Mouse (Mus musculus): ENCODE measurements at regions not wholly inside any gene's neighbourhood (a gene's known extent, or its start where the extent isn't known, plus 50 kb on each side); places are given as distances from the start of the nearest gene placed in this dataset.

DNA sequence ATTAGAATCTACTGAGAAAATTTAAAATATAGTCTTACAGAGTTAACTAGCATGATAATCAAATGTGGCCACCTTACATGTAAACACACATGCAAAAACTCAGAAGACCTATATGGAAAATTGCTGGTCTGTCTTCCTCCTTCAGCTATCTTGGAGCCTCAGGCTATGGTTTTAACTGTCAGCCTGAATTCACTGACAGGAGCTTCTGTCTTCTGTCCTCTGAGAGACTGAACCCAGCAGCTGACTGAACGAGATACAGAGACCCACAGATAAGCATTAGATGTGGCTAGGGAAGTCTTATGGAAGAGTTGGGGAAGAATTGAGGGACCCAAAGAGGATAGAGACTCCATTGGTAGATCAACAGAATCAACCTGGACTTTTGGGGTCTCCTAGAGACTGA is 360.0 kb upstream of the Meox2 start:
- 28% methylated on average over 1 of the region's 1 CpGs for WGBS
- H3K4me3 ChIP-seq (ENCODE audit: low read depth, low read length), result no peak overlapping the region
- H3K4me2 ChIP-seq (ENCODE audit: low read depth, low read length), result no peak overlapping the region
- H3K4me1 ChIP-seq (ENCODE audit: control insufficient read depth, insufficient read depth), result no peaks in the 10 kb centered on the region
- TF ChIP-seq CTCF (IDR thresholded peaks at IDR 0.05; ENCODE audit: low read depth), result no peak
- TF ChIP-seq EP300 (IDR thresholded peaks at IDR 0.05; ENCODE audit: low read depth), result no peak
- no peak overlapping the region for H3K27ac ChIP-seq (ENCODE audit: low read depth)
- H3K27me3 ChIP-seq (ENCODE audit: control insufficient read depth, insufficient read depth, low read length), result no peaks in the 10 kb centered on the region
- ATAC-seq (ENCODE audit: insufficient read depth, low read depth) (no peak), DNase-seq (ENCODE audit: low spot score) (no peak)
- H3K36me3 ChIP-seq (replicated peaks; ENCODE audit: control insufficient read depth, insufficient read depth, low read length), result no peaks in the 10 kb centered on the region
- H3K9ac ChIP-seq (replicated peaks; ENCODE audit: low read depth, low read length), result no peak overlapping the region
- H3K9me3 ChIP-seq (replicated peaks; ENCODE audit: control insufficient read depth, low read length), result 0 out of 2 replicates have a peak, but pooled peaks cover 4% of the 10 kb centered on the region

DNA sequence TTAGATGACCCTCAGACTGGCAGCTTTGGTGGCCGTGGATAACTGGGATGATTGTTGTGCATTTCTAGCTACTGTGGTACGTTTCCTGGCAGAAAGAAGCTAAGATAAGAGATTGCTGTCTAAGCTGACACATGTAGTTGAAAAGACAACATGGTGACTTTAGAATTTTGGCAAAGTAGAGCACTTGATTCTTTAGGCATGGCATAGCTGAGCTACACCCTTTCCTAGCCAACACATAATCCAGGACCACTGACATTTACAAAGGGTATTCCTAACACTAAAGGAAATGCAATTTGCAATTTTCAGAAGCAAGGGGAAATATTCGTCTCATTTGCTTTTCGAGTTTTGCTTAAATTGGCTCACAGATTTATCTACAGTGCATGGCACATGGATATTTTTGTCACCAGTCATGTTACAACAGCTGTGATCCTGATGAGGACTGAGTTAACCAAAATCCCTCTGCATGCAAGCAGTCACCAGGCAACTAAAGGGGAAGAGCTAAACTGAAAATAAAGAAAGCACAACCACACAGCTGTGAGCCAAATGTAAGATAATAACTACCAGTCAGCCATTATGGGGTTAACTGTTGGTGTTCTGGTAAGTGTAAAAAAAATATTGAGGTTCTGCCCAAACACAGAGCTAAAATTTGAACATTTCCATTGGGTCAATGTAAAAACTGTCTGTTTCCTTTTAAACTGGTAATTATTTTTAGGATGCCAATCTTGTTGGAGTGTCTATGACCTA is 342.9 kb upstream of the Meox2 start:
- no peak for DNase-seq (ENCODE audit: low spot score)
- TF ChIP-seq EP300 (IDR thresholded peaks at IDR 0.05; ENCODE audit: low read depth), result no peak
- no peak for TF ChIP-seq CTCF (IDR thresholded peaks at IDR 0.05; ENCODE audit: low read depth)
- Histone ChIP-seq H3K9me3 (replicated peaks; ENCODE audit: control insufficient read depth, low read length) (no peaks in the 10 kb centered on the region), H3K4me1 (ENCODE audit: control insufficient read depth, insufficient read depth) (no peaks in the 10 kb centered on the region), H3K4me2 (ENCODE audit: low read depth, low read length) (no peak overlapping the region), H3K36me3 (replicated peaks; ENCODE audit: control insufficient read depth, insufficient read depth, low read length) (no peaks in the 10 kb centered on the region), H3K27me3 (ENCODE audit: control insufficient read depth, insufficient read depth, low read length) (no peaks in the 10 kb centered on the region), H3K4me3 (ENCODE audit: low read depth, low read length) (no peak overlapping the region), H3K9ac (replicated peaks; ENCODE audit: low read depth, low read length) (no peak overlapping the region), H3K27ac (ENCODE audit: low read depth) (no peak overlapping the region)
- WGBS, result 51% methylated on average over 4 of the region's 4 CpGs
- ATAC-seq (ENCODE audit: insufficient read depth, low read depth), result no peak

DNA sequence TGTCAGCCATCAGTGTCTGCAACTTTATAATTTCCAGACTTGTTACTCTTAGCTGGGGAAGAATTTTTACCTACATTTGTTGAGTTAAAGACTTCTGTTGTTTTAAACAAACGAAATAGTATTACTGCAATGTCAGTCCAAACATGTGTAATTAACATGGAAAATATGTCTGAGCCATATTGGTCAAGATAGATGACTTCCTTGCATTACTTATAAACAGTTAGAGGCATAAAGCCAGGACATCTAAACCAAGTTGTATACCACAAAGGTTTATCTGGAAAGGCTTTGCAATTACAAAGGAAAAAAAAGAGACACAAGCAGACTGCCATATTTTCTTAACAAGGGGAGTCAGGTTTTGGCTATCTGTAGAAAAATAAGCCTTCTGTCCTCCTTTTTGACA is 342.2 kb upstream of the Meox2 start:
- H3K9ac ChIP-seq (replicated peaks; ENCODE audit: low read depth, low read length), result no peak overlapping the region
- TF ChIP-seq CTCF (IDR thresholded peaks at IDR 0.05; ENCODE audit: low read depth) (no peak), EP300 (IDR thresholded peaks at IDR 0.05; ENCODE audit: low read depth) (no peak)
- H3K4me2 ChIP-seq (ENCODE audit: low read depth, low read length), result no peak overlapping the region
- 27% methylated on average over 1 of the region's 1 CpGs for WGBS
- no peak for ATAC-seq (ENCODE audit: insufficient read depth, low read depth)
- H3K27me3 ChIP-seq (ENCODE audit: control insufficient read depth, insufficient read depth, low read length), result no peaks in the 10 kb centered on the region
- H3K9me3 ChIP-seq (replicated peaks; ENCODE audit: control insufficient read depth, low read length), result no peaks in the 10 kb centered on the region
- no peak overlapping the region for H3K27ac ChIP-seq (ENCODE audit: low read depth)
- H3K4me3 ChIP-seq (ENCODE audit: low read depth, low read length), result no peak overlapping the region
- no peaks in the 10 kb centered on the region for H3K4me1 ChIP-seq (ENCODE audit: control insufficient read depth, insufficient read depth)
- H3K36me3 ChIP-seq (replicated peaks; ENCODE audit: control insufficient read depth, insufficient read depth, low read length), result no peaks in the 10 kb centered on the region
- DNase-seq (ENCODE audit: low spot score), result no peak

DNA sequence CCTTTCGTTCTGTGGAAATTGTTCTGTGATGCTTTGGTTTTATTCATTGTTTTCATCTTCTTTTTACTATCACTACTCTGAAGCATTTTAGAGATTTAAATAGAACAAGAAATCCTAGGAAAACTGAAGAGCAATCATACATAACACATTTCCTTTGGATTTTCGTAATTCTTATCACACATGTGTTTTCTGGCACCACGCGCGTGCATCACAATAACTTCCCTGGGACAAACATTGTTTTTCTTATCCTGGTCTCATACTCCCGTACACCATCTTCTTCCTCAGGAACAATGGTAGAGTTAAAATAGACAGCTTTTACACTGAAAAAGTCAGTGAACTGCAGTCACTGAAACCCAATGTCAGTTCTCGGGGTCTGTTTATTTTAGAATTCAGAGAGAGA is 327.6 kb upstream of the Meox2 start:
- Histone ChIP-seq H3K27ac (ENCODE audit: low read depth) (peak overlapping the region; percentile 57), H3K9ac (replicated peaks; ENCODE audit: low read depth, low read length) (no peak overlapping the region), H3K36me3 (replicated peaks; ENCODE audit: control insufficient read depth, insufficient read depth, low read length) (no peaks in the 10 kb centered on the region), H3K9me3 (replicated peaks; ENCODE audit: control insufficient read depth, low read length) (no peaks in the 10 kb centered on the region), H3K4me2 (ENCODE audit: low read depth, low read length) (no peak overlapping the region), H3K4me3 (ENCODE audit: low read depth, low read length) (no peak overlapping the region), H3K4me1 (ENCODE audit: control insufficient read depth, insufficient read depth) (no peaks in the 10 kb centered on the region), H3K27me3 (ENCODE audit: control insufficient read depth, insufficient read depth, low read length) (no peaks in the 10 kb centered on the region)
- DNase-seq (ENCODE audit: low spot score), result no peak
- 0 out of 2 replicates have a peak, but pooled peaks have one; percentile 24 for TF ChIP-seq EP300 (IDR thresholded peaks at IDR 0.05; ENCODE audit: low read depth)
- TF ChIP-seq CTCF (IDR thresholded peaks at IDR 0.05; ENCODE audit: low read depth), result no peak
- 61% methylated on average over 7 of the region's 7 CpGs for WGBS
- ATAC-seq (ENCODE audit: insufficient read depth, low read depth), result no peak

DNA sequence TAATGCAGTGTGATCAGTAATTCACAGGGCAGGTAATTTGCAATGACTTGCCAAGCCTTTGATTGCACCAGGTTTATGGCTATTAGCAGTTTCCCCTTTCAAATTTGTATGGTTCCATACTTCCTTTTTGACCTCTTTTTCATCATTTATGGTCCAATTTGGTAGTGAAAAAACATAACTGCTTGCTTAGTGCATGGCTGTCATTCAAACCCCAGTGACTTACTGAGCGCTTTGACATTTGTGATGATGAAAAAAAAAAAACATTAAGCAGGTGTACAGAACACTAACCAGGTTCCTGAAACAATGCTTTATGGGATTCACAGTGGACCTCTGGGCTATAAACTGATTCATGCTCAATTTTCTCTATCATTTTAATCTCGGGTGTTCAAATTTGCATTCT is 317.5 kb upstream of the Meox2 start:
- H3K36me3 ChIP-seq (replicated peaks; ENCODE audit: control insufficient read depth, insufficient read depth, low read length), result no peaks in the 10 kb centered on the region
- DNase-seq (ENCODE audit: low spot score) (no peak), ATAC-seq (ENCODE audit: insufficient read depth, low read depth) (no peak)
- H3K27me3 ChIP-seq (ENCODE audit: control insufficient read depth, insufficient read depth, low read length), result no peaks in the 10 kb centered on the region
- no peak overlapping the region for H3K4me3 ChIP-seq (ENCODE audit: low read depth, low read length)
- H3K9ac ChIP-seq (replicated peaks; ENCODE audit: low read depth, low read length), result no peak overlapping the region
- no peaks in the 10 kb centered on the region for H3K9me3 ChIP-seq (replicated peaks; ENCODE audit: control insufficient read depth, low read length)
- no peak overlapping the region for H3K27ac ChIP-seq (ENCODE audit: low read depth)
- no peak for TF ChIP-seq CTCF (IDR thresholded peaks at IDR 0.05; ENCODE audit: low read depth)
- no peak for TF ChIP-seq EP300 (IDR thresholded peaks at IDR 0.05; ENCODE audit: low read depth)
- H3K4me2 ChIP-seq (ENCODE audit: low read depth, low read length), result no peak overlapping the region
- WGBS, result 83% methylated on average over 2 of the region's 2 CpGs
- H3K4me1 ChIP-seq (ENCODE audit: control insufficient read depth, insufficient read depth), result no peaks in the 10 kb centered on the region

DNA sequence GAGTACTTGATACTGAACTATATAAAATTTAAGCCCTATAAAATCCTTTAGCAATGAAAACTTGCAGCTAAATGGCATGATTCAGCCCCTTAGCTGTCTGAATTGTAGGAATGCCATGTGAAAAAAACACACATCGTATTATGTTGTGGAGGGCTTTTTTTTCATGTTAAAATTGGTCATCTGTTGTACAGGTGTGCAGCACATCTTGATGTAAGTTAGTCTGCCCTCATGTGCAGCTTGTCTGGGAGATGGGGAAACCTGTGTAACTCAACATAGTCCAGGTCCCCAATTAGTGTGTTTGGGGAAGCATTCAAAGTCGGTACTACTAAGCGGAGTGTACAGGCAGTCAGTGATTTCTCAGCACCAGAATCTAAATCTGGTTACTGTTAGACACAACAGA is 316.9 kb upstream of the Meox2 start:
- ATAC-seq (ENCODE audit: insufficient read depth, low read depth), result no peak
- 81% methylated on average over 3 of the region's 3 CpGs for WGBS

More for the DNA sequence above, 316.9 kb upstream of the Meox2 start:
- Histone ChIP-seq H3K4me2 (ENCODE audit: low read depth, low read length) (no peak overlapping the region), H3K4me3 (ENCODE audit: low read depth, low read length) (no peak overlapping the region), H3K4me1 (ENCODE audit: control insufficient read depth, insufficient read depth) (no peaks in the 10 kb centered on the region), H3K9ac (replicated peaks; ENCODE audit: low read depth, low read length) (no peak overlapping the region), H3K9me3 (replicated peaks; ENCODE audit: control insufficient read depth, low read length) (no peaks in the 10 kb centered on the region), H3K36me3 (replicated peaks; ENCODE audit: control insufficient read depth, insufficient read depth, low read length) (no peaks in the 10 kb centered on the region), H3K27ac (ENCODE audit: low read depth) (no peak overlapping the region), H3K27me3 (ENCODE audit: control insufficient read depth, insufficient read depth, low read length) (no peaks in the 10 kb centered on the region)
- no peak for DNase-seq (ENCODE audit: low spot score)
- no peak for TF ChIP-seq EP300 (IDR thresholded peaks at IDR 0.05; ENCODE audit: low read depth)
- TF ChIP-seq CTCF (IDR thresholded peaks at IDR 0.05; ENCODE audit: low read depth), result no peak
